Mouse (Mus musculus) thymus, adult 2 months (tissue): ENCODE data around the gene Rpl31. TPM values are rescaled to one million over a fixed set of nuclear protein-coding genes. Genes with fewer than 3 reads are reported as not detected.
A peak's percentile ranks its signal among the peaks of the same experiment; 100 is the strongest.

ENCODE experiments used
- DNase-seq: peaks from one replicate; pipeline ENCODE4 v3.0.0; 2021
- H3K27ac ChIP-seq: fragments of 200-500 bp; 2 replicates; pipeline ENCODE4 v1.5.1; 2012; ENCODE audit warnings: low read length, control low read depth; ENCODE audit not compliant: control insufficient read depth, insufficient read depth
- H3K27me3 ChIP-seq: fragments of 200-500 bp; 2 replicates; pipeline ENCODE4 v1.6.1; 2012; ENCODE audit warnings: mild to moderate bottlenecking, low read length, moderate library complexity, mixed read lengths; ENCODE audit not compliant: control insufficient read depth, insufficient read depth
- H3K36me3 ChIP-seq: fragments of 200-500 bp; 2 replicates; pipeline ENCODE4 v1.6.1; 2012; ENCODE audit warnings: mild to moderate bottlenecking, low read length, moderate library complexity; ENCODE audit not compliant: control insufficient read depth, insufficient read depth
- H3K4me1 ChIP-seq: fragments of 200-500 bp; replicated peaks from 2 replicates; pipeline ENCODE4 v1.6.1; 2012; ENCODE audit warnings: low read length; ENCODE audit not compliant: control insufficient read depth, insufficient read depth
- H3K4me3 ChIP-seq: fragments of 200-500 bp; 2 replicates; pipeline ENCODE4 v1.5.1; 2012; ENCODE audit warnings: mild to moderate bottlenecking, low read length, control low read depth, moderate library complexity; ENCODE audit not compliant: control insufficient read depth, insufficient read depth
- CTCF ChIP-seq: fragments of 200-500 bp; IDR thresholded peaks from 2 replicates; pipeline ENCODE4 v1.5.1; 2012; ENCODE audit warnings: mild to moderate bottlenecking, control low read depth, low read length, moderate library complexity, borderline replicate concordance; ENCODE audit not compliant: control insufficient read depth, poor library complexity, insufficient read depth; ENCODE audit errors: extremely low read depth
- POLR2A ChIP-seq: fragments of 200-500 bp; IDR thresholded peaks from 2 replicates; pipeline ENCODE4 v1.6.1; 2012; ENCODE audit warnings: mild to moderate bottlenecking, low read length, control low read depth, moderate library complexity; ENCODE audit not compliant: control insufficient read depth, poor library complexity, insufficient read depth; ENCODE audit errors: extremely low read depth
- WGBS: fragments of 180-500 bp; shearing (Covaris S2); methylation state at CpG from one replicate; pipeline ENCODE4 v1.1.7; 2018; 5-methylcytosine and 5-hydroxymethylcytosine counted together
- polyA plus RNA-seq: library from polyadenylated mRNA; depleted of rRNA; stranded (reverse); fragments of >200 nt; gene quantifications from 2 replicates; pipeline ENCODE4 v1.2.3, GENCODE M21; 2012

The Rpl31 gene
- polyA plus RNA-seq, 1 experiment: 375 TPM

GRCm38 (mm10) chr1:39391652-39392051, 24.0 kb downstream of the Rpl31 start:
- DNase-seq: no peak
- no peaks in the 10 kb centered on the region for H3K27me3 ChIP-seq
- no peak overlapping the region for H3K27ac ChIP-seq
- 95% methylated on average over 6 of the region's 6 CpGs for WGBS
- H3K36me3 ChIP-seq: no peaks in the 10 kb centered on the region
- H3K4me1 ChIP-seq: peaks cover 7% of the 10 kb centered on the region; the same call in 1 of the 2 replicates
- no peak overlapping the region for H3K4me3 ChIP-seq
- TF ChIP-seq POLR2A (no peak), CTCF (no peak)

GRCm38 (mm10) chr1:39392189-39392588, 24.5 kb downstream of the Rpl31 start:
- H3K27ac ChIP-seq: no peak overlapping the region
- H3K4me1 ChIP-seq: peaks cover 7% of the 10 kb centered on the region; the same call in 1 of the 2 replicates
- DNase-seq: peak; percentile 81
- no peak overlapping the region for H3K4me3 ChIP-seq
- no peaks in the 10 kb centered on the region for H3K27me3 ChIP-seq
- TF ChIP-seq POLR2A: no peak
- TF ChIP-seq CTCF: peak; percentile 91
- WGBS: 89% methylated on average over 3 of the region's 3 CpGs
- H3K36me3 ChIP-seq: no peaks in the 10 kb centered on the region

- no peaks in the 10 kb centered on the region for H3K27me3 ChIP-seq
These were observed 25.7 kb downstream of the Rpl31 start for GRCm38 (mm10) chr1:39393217-39393867.

GRCm38 (mm10) chr1:39394096-39394495, 26.5 kb downstream of the Rpl31 start:
- DNase-seq: no peak
- no peak overlapping the region for H3K4me3 ChIP-seq
- H3K36me3 ChIP-seq: no peaks in the 10 kb centered on the region
- H3K27ac ChIP-seq: no peak overlapping the region
- TF ChIP-seq POLR2A (no peak), CTCF (no peak)
- H3K27me3 ChIP-seq: no peaks in the 10 kb centered on the region
- H3K4me1 ChIP-seq: peaks cover 7% of the 10 kb centered on the region; the same call in 1 of the 2 replicates
- 92% methylated on average over 10 of the region's 10 CpGs for WGBS

More at GRCm38 (mm10) chr1:39393217-39393867, 25.7 kb downstream of the Rpl31 start:
- Histone ChIP-seq H3K4me3 (no peak overlapping the region), H3K27ac (no peak overlapping the region), H3K36me3 (no peaks in the 10 kb centered on the region), H3K4me1 (peaks cover 7% of the 10 kb centered on the region; the same call in 1 of the 2 replicates)
- no peak for DNase-seq
- no peak for TF ChIP-seq CTCF
- TF ChIP-seq POLR2A: no peak
- 79% methylated on average over 8 of the region's 8 CpGs for WGBS

- peaks cover 7% of the 10 kb centered on the region; the same call in 1 of the 2 replicates for H3K4me1 ChIP-seq
- no peak overlapping the region for H3K27ac ChIP-seq
- no peaks in the 10 kb centered on the region for H3K27me3 ChIP-seq
- no peak for TF ChIP-seq CTCF
- TF ChIP-seq POLR2A: no peak
- DNase-seq: no peak
- 96% methylated on average over 3 of the region's 3 CpGs for WGBS
- H3K4me3 ChIP-seq: no peak overlapping the region
- H3K36me3 ChIP-seq: no peaks in the 10 kb centered on the region
These were observed 27.0 kb downstream of the Rpl31 start for GRCm38 (mm10) chr1:39394650-39395049.

- TF ChIP-seq CTCF: no peak
- DNase-seq: peak; percentile 7
- Histone ChIP-seq H3K36me3 (no peaks in the 10 kb centered on the region), H3K4me1 (peaks cover 7% of the 10 kb centered on the region; the same call in 1 of the 2 replicates), H3K27me3 (no peaks in the 10 kb centered on the region), H3K4me3 (no peak overlapping the region), H3K27ac (no peak overlapping the region)
- 13% methylated on average over 4 of the region's 4 CpGs for WGBS
These were observed 28.7 kb downstream of the Rpl31 start for GRCm38 (mm10) chr1:39396347-39396746.

- no peak for TF ChIP-seq POLR2A
- TF ChIP-seq CTCF: no peak
- DNase-seq: no peak
- 91% methylated on average over 6 of the region's 6 CpGs for WGBS
- H3K4me1 ChIP-seq: peaks cover 7% of the 10 kb centered on the region; the same call in 1 of the 2 replicates
- no peaks in the 10 kb centered on the region for H3K27me3 ChIP-seq
- no peak overlapping the region for H3K4me3 ChIP-seq
- H3K36me3 ChIP-seq: no peaks in the 10 kb centered on the region
- no peak overlapping the region for H3K27ac ChIP-seq
These were observed 30.6 kb downstream of the Rpl31 start for GRCm38 (mm10) chr1:39398284-39398683.
